In the genomic region with DNA sequence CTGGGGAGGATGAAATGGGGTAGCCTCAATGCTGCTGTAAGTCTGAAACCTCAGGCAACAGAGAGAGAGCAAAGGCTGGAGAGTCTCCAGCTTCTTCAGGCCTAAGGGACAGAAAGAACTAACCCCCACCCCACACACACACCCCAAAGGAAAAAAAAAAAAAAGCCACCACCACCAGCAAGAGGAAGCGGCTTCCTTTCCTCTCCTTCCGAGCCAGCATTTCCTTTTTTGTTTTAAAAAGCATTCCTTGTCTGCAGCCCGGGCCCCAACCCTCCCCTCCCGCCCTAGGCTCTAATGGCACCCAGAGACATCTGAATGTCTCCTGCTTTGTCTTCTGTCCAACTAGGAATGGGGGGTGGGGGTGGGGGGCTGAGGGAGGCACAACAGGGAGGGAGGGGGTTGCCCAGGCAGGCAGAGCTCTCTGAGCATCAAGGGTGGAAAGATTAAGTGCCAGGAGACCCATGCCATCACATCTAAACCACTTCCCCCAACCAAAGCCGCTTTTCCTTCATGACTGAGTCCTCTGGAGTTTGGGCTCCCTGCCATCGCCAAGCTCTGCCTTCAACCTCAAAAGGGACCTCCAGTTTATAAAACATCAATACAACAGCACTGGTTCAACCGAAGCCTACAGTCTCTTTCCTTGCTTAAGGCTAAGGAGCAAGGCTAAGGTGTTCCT, we compare ENCODE assay signal across 8 mouse cellular contexts. TPM values are rescaled to one million over a fixed set of nuclear protein-coding genes. Genes with fewer than 3 reads are reported as not detected.
DNase-seq lines count a peak whose midpoint lies in the region; ATAC-seq and TF ChIP-seq lines count a peak whose summit lies in the region.

No protein-coding gene starts in this region.

- no peaks in the 10 kb centered on the region for H3K36me3 ChIP-seq in heart, embryonic 14.5 days (ENCODE audit: control insufficient read depth, insufficient read depth, low read length)
- H3K36me3 ChIP-seq in liver, postnatal 0 days (replicated peaks; ENCODE audit: insufficient read depth, low read length), result no peaks in the 10 kb centered on the region

- H3K4me3 ChIP-seq in left cerebral cortex, adult 2 months, result no peak overlapping the region
- no peak overlapping the region for H3K4me3 ChIP-seq in heart, embryonic 14.5 days (ENCODE audit: control insufficient read depth in 1 of 2, insufficient read depth in 1 of 2, low read depth in 1 of 2, low read length in 2 of 2)
- no peak overlapping the region for H3K4me3 ChIP-seq in liver, postnatal 0 days (ENCODE audit: low read depth, low read length)

- H3K4me1 ChIP-seq in heart, embryonic 14.5 days (ENCODE audit: control insufficient read depth in 2 of 2, insufficient read depth in 2 of 2, low read length in 2 of 2), result peaks cover 29 to 74% of the 10 kb centered on the region in 2 experiments
- H3K4me1 ChIP-seq in liver, postnatal 0 days (ENCODE audit: insufficient read depth), result peaks cover 20% of the 10 kb centered on the region

- 50% methylated on average over 7 of the region's 7 CpGs for WGBS in heart, embryonic 14.5 days
- WGBS in liver, postnatal 0 days (ENCODE audit: insufficient replicate concordance), result 37% methylated on average over 7 of the region's 7 CpGs

- no peak for TF ChIP-seq EP300 in liver, postnatal 0 days (IDR thresholded peaks at IDR 0.05; ENCODE audit: low read depth)

- TF ChIP-seq CTCF in left cerebral cortex, adult 2 months (IDR thresholded peaks at IDR 0.05), result no peak
- TF ChIP-seq CTCF in liver, postnatal 0 days (IDR thresholded peaks at IDR 0.05; ENCODE audit: low read depth), result no peak

- no peak overlapping the region for H3K9ac ChIP-seq in heart, embryonic 14.5 days (ENCODE audit: low read length)
- H3K9ac ChIP-seq in liver, postnatal 0 days (replicated peaks), result no peak overlapping the region

- H3K9me3 ChIP-seq in heart, embryonic 14.5 days (ENCODE audit: control insufficient read depth, low read length), result no peaks in the 10 kb centered on the region
- H3K9me3 ChIP-seq in liver, postnatal 0 days (ENCODE audit: low read length), result no peaks in the 10 kb centered on the region

- intact Hi-C loops in left cerebral cortex, adult 2 months (cut with DNase I), result no loop called here
- intact Hi-C loops in left cerebral cortex, postnatal 36 days (cut with DNase I), result no loop called here

- no peak for DNase-seq in left cerebral cortex, adult 2 months (ENCODE audit: extremely low spot score in 1 of 2, low spot score in 2 of 2)
- DNase-seq in left cerebral cortex, postnatal 36 days (ENCODE audit: low spot score in 2 of 2), result no peak
- peak; percentile 47 for DNase-seq in R1 (ENCODE audit: low read depth, low spot score)
- no peak for DNase-seq in liver, postnatal 0 days
- DNase-seq in frontal cortex, postnatal 10 days (ENCODE audit: low spot score in 2 of 2), result no peak
- DNase-seq in right cerebral cortex, postnatal 25 days, result no peak
- no peak for DNase-seq in urinary bladder, postnatal 10 days (ENCODE audit: low spot score)

- ATAC-seq in heart, embryonic 14.5 days (ENCODE audit: insufficient number of reproducible peaks, insufficient read depth, low FRiP score, low read depth), result no peak
- no peak for ATAC-seq in liver, postnatal 0 days

- peak overlapping the region; percentile 19; the same call in 1 of the 2 replicates for H3K27ac ChIP-seq in left cerebral cortex, adult 2 months
- H3K27ac ChIP-seq in heart, embryonic 14.5 days (replicated peaks in 1 of 2; ENCODE audit: control insufficient read depth in 1 of 2, insufficient read depth in 1 of 2, low read depth in 2 of 2, low read length in 2 of 2), result peak overlapping the region; percentile 47 to 61; a peak in 3 of 4 replicates
- peak overlapping the region; percentile 30; the same call in 1 of the 2 replicates for H3K27ac ChIP-seq in liver, postnatal 0 days (ENCODE audit: low read depth)

- H3K27me3 ChIP-seq in heart, embryonic 14.5 days (ENCODE audit: control insufficient read depth, insufficient read depth, low read length), result no peaks in the 10 kb centered on the region
- H3K27me3 ChIP-seq in liver, postnatal 0 days (ENCODE audit: insufficient read depth, low read length), result no peaks in the 10 kb centered on the region

- H3K4me2 ChIP-seq in heart, embryonic 14.5 days (ENCODE audit: low read length), result no peak overlapping the region
- H3K4me2 ChIP-seq in liver, postnatal 0 days (ENCODE audit: low read depth, low read length), result peak overlapping the region; percentile 11; the same call in 1 of the 2 replicates

RNA-seq across cellular contexts. Expression of gene Ksr1, which starts 10.4 kb away (rescaled TPM):
- 10 to 100 TPM; 57.2 to 59.8 TPM for total RNA-seq in left cerebral cortex, adult 2 months (2021)
- 10 to 100 TPM; 53.4 to 70.5 TPM for total RNA-seq in left cerebral cortex, postnatal 36 days (2021)
- 4.3 and 5.8 TPM in 2 replicates for polyA plus RNA-seq in heart, embryonic 14.5 days (2014; fragmentation: Nextera tagmentation; extraction: Ambion mirVana)
- 0.81 and 1.0 TPM in 2 replicates for polyA plus RNA-seq in liver, postnatal 0 days (2015; fragmentation: Nextera tagmentation; extraction: Ambion mirVana)
